Mouse (Mus musculus): ENCODE data around the gene Zfp758.

GRCm38 (mm10) chr17:22423952-22424617, 62.8 kb downstream of the Zfp758 start, which contains the start of gene Zfp946:
- TF ChIP-seq EP300 (IDR thresholded peaks at IDR 0.05; ENCODE audit: low read depth) (no peak), CTCF (IDR thresholded peaks at IDR 0.05; ENCODE audit: low read depth) (no peak)
